Mouse (Mus musculus) neural tube, embryonic 12.5 days (tissue): Measurements from ENCODE around the gene Ccdc183. TPM values are rescaled to one million over a fixed set of nuclear protein-coding genes. Genes with fewer than 3 reads are reported as not detected.

Experiments
- polyA plus RNA-seq: library from polyadenylated mRNA; unstranded; fragments of >200 nt; fragmentation: Nextera tagmentation; extraction: Ambion mirVana; gene quantifications from 2 replicates; pipeline ENCODE4 v1.2.1, GENCODE M21; 2016

Gene Ccdc183
- polyA plus RNA-seq, 1 experiment from 2014 or later: 0.30 TPM

Other genes with a start within 250 kb of the Ccdc183 start
- 38.1 and 39.5 TPM in 2 replicates for gene Sapcd2, start 245.4 kb downstream of the Ccdc183 start, polyA plus RNA-seq
- gene Entpd2, start 221.8 kb downstream of the Ccdc183 start, polyA plus RNA-seq: 0.75 and 1.5 TPM in 2 replicates
- 241 and 266 TPM in 2 replicates for gene Npdc1, start 218.3 kb downstream of the Ccdc183 start, polyA plus RNA-seq
- 0.09 and 0.29 TPM in 2 replicates for gene Fut7, start 194.4 kb downstream of the Ccdc183 start, polyA plus RNA-seq
- gene Abca2, start 189.0 kb downstream of the Ccdc183 start, polyA plus RNA-seq: 10.0 and 10.2 TPM in 2 replicates
- 1.7 and 2.3 TPM in 2 replicates for gene Clic3, start 160.8 kb downstream of the Ccdc183 start, polyA plus RNA-seq
- gene Paxx, start 156.6 kb downstream of the Ccdc183 start, polyA plus RNA-seq: 49.5 and 52.5 TPM in 2 replicates
- gene Ptgds, start 147.6 kb downstream of the Ccdc183 start, polyA plus RNA-seq: 1.1 and 1.4 TPM in 2 replicates
- gene Lcn12, start 123.8 kb downstream of the Ccdc183 start, polyA plus RNA-seq: not detected in 2 replicates
- 107 and 118 TPM in 2 replicates for gene Fbxw5, start 116.9 kb downstream of the Ccdc183 start, polyA plus RNA-seq
- gene C8g, start 116.0 kb downstream of the Ccdc183 start, polyA plus RNA-seq: 5.3 and 6.1 TPM in 2 replicates
- gene Traf2, start 70.7 kb downstream of the Ccdc183 start, polyA plus RNA-seq: 26.9 and 28.0 TPM in 2 replicates
- 386 TPM in 2 replicates for gene Edf1, start 59.8 kb downstream of the Ccdc183 start, polyA plus RNA-seq
- gene Mamdc4, start 42.8 kb downstream of the Ccdc183 start, polyA plus RNA-seq: 1.7 and 4.8 TPM in 2 replicates
- gene Phpt1, start 42.5 kb downstream of the Ccdc183 start, polyA plus RNA-seq: 169 and 176 TPM in 2 replicates
- gene Ajm1, start 35.9 kb downstream of the Ccdc183 start, polyA plus RNA-seq: 2.3 and 3.0 TPM in 2 replicates
- 78.3 and 82.5 TPM in 2 replicates for gene Rabl6, start 9.2 kb downstream of the Ccdc183 start, polyA plus RNA-seq
- gene Tmem141, start 4.3 kb upstream of the Ccdc183 start, polyA plus RNA-seq: 22.7 and 24.9 TPM in 2 replicates
- 1.2 and 1.3 TPM in 2 replicates for gene Fcna, start 10.4 kb upstream of the Ccdc183 start, polyA plus RNA-seq
- not detected in 2 replicates for gene Lcn8, start 35.4 kb upstream of the Ccdc183 start, polyA plus RNA-seq
- gene Lcn5, start 40.3 kb upstream of the Ccdc183 start, polyA plus RNA-seq: not detected in 2 replicates
- not detected in 2 replicates for gene Lcn6, start 59.1 kb upstream of the Ccdc183 start, polyA plus RNA-seq
- gene Lcn10, start 65.0 kb upstream of the Ccdc183 start, polyA plus RNA-seq: not detected in 2 replicates
- gene Obp2a, start 82.4 kb upstream of the Ccdc183 start, polyA plus RNA-seq: not detected in 2 replicates
- 94.1 and 95.1 TPM in 2 replicates for gene Bmyc, start 89.1 kb upstream of the Ccdc183 start, polyA plus RNA-seq
- not detected in 2 replicates for gene Obp2b, start 119.3 kb upstream of the Ccdc183 start, polyA plus RNA-seq
- not detected in 2 replicates for gene Lcn3, start 147.9 kb upstream of the Ccdc183 start, polyA plus RNA-seq
- not detected in 2 replicates for gene Lcn11, start 159.3 kb upstream of the Ccdc183 start, polyA plus RNA-seq
- not detected in 2 replicates for gene Gm13539, start 164.6 kb upstream of the Ccdc183 start, polyA plus RNA-seq
- not detected in 2 replicates for gene Glt6d1, start 198.2 kb upstream of the Ccdc183 start, polyA plus RNA-seq
- gene Lcn9, start 205.5 kb upstream of the Ccdc183 start, polyA plus RNA-seq: not detected in 2 replicates
- not detected in 2 replicates for gene Sohlh1, start 229.6 kb upstream of the Ccdc183 start, polyA plus RNA-seq
- 4.4 and 5.4 TPM in 2 replicates for gene Kcnt1, start 246.1 kb upstream of the Ccdc183 start, polyA plus RNA-seq